Mouse (Mus musculus): Measurements from ENCODE around the gene Mpv17. TPM values are rescaled to one million over a fixed set of nuclear protein-coding genes. Genes with fewer than 3 reads are reported as not detected.

Gene Mpv17
- polyA plus RNA-seq, 2 experiments, result 49.4 to 78.5 TPM

- Histone ChIP-seq H3K36me3 (ENCODE audit: control insufficient read depth, insufficient read depth, low read length) (peaks cover 70% of the 10 kb centered on the region), H3K4me3 (replicated peaks; ENCODE audit: low read length) (peak overlapping the region; percentile 91), H3K4me1 (ENCODE audit: control insufficient read depth, insufficient read depth, low read length) (peaks cover 16% of the 10 kb centered on the region), H3K9me3 (ENCODE audit: control insufficient read depth, low read length) (no peaks in the 10 kb centered on the region), H3K4me2 (replicated peaks; ENCODE audit: low read depth, low read length, severe bottlenecking) (peak overlapping the region; percentile 75), H3K27me3 (ENCODE audit: control insufficient read depth, insufficient read depth, low read length) (no peaks in the 10 kb centered on the region), H3K27ac (replicated peaks; ENCODE audit: low read depth, low read length) (peak overlapping the region; percentile 53), H3K9ac (ENCODE audit: low read depth, low read length, severe bottlenecking) (peak overlapping the region; percentile 92)
- WGBS, result 15% methylated on average over 37 of the region's 42 CpGs
- DNase-seq (ENCODE audit: low spot score), result no peak
- ATAC-seq (ENCODE audit: low FRiP score, low read depth), result peak; percentile 27; the same call in 1 of the 2 replicates
- TF ChIP-seq POLR2A (IDR thresholded peaks at IDR 0.05; ENCODE audit: borderline replicate concordance, extremely low read depth, insufficient read depth, insufficient read length), result 0 out of 2 replicates have a peak, but pooled peaks have one; percentile 41
These were observed 38.2 kb upstream of the Mpv17 start for GRCm38 (mm10) chr5:31192045-31192938.

GRCm38 (mm10) chr5:31190201-31190600 lies 36.1 kb upstream of the Mpv17 start:
- DNase-seq (ENCODE audit: low spot score) (no peak), ATAC-seq (ENCODE audit: low FRiP score, low read depth) (no peak)
- no peaks in the 10 kb centered on the region for H3K27me3 ChIP-seq (ENCODE audit: control insufficient read depth, insufficient read depth, low read length)
- H3K9ac ChIP-seq (ENCODE audit: low read depth, low read length, severe bottlenecking), result no peak overlapping the region
- TF ChIP-seq POLR2A (IDR thresholded peaks at IDR 0.05; ENCODE audit: borderline replicate concordance, extremely low read depth, insufficient read depth, insufficient read length), result no peak
- H3K9me3 ChIP-seq (ENCODE audit: control insufficient read depth, low read length), result no peaks in the 10 kb centered on the region
- no peak overlapping the region for H3K4me2 ChIP-seq (replicated peaks; ENCODE audit: low read depth, low read length, severe bottlenecking)
- H3K36me3 ChIP-seq (ENCODE audit: control insufficient read depth, insufficient read depth, low read length), result peaks cover 57% of the 10 kb centered on the region
- no peak overlapping the region for H3K4me3 ChIP-seq (replicated peaks; ENCODE audit: low read length)
- WGBS, result 89% methylated on average over 9 of the region's 9 CpGs
- H3K4me1 ChIP-seq (ENCODE audit: control insufficient read depth, insufficient read depth, low read length), result peaks cover 16% of the 10 kb centered on the region
- no peak overlapping the region for H3K27ac ChIP-seq (replicated peaks; ENCODE audit: low read depth, low read length)

GRCm38 (mm10) chr5:31188223-31188840 lies 34.3 kb upstream of the Mpv17 start:
- no peaks in the 10 kb centered on the region for H3K27me3 ChIP-seq (ENCODE audit: control insufficient read depth, insufficient read depth, low read length)

DNA sequence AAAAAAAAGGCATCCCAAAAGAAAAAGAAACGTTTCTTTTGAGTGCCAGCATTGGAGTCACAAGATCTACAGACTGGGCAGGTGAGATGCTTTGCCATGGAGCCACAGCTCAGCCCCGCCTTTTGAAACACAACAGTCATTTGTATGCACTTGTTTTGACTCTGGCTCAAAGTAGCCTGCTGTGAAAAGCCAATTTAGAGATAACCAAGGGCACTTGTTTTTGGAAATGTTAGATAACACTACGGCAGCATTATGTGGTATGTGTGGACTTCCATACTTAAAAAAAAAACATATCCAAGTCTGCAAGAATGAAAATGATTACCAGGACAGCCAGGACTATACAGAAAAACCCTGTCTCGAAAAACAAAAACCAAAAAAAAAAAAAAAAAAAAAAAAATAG lies 29.6 kb upstream of the Mpv17 start:
- 67% methylated on average over 4 of the region's 4 CpGs for WGBS
- peaks cover 21% of the 10 kb centered on the region for H3K36me3 ChIP-seq (ENCODE audit: control insufficient read depth, insufficient read depth, low read length)

More at GRCm38 (mm10) chr5:31188223-31188840, 34.3 kb upstream of the Mpv17 start:
- no peak for ATAC-seq (ENCODE audit: low FRiP score, low read depth)
- 79% methylated on average over 4 of the region's 4 CpGs for WGBS
- Histone ChIP-seq H3K27ac (replicated peaks; ENCODE audit: low read depth, low read length) (no peak overlapping the region), H3K4me1 (ENCODE audit: control insufficient read depth, insufficient read depth, low read length) (peaks cover 8% of the 10 kb centered on the region), H3K9ac (ENCODE audit: low read depth, low read length, severe bottlenecking) (no peak overlapping the region), H3K9me3 (ENCODE audit: control insufficient read depth, low read length) (no peaks in the 10 kb centered on the region), H3K4me3 (replicated peaks; ENCODE audit: low read length) (no peak overlapping the region), H3K36me3 (ENCODE audit: control insufficient read depth, insufficient read depth, low read length) (peaks cover 45% of the 10 kb centered on the region), H3K4me2 (replicated peaks; ENCODE audit: low read depth, low read length, severe bottlenecking) (no peak overlapping the region)
- DNase-seq (ENCODE audit: low spot score), result no peak
- TF ChIP-seq POLR2A (IDR thresholded peaks at IDR 0.05; ENCODE audit: borderline replicate concordance, extremely low read depth, insufficient read depth, insufficient read length), result no peak

DNA sequence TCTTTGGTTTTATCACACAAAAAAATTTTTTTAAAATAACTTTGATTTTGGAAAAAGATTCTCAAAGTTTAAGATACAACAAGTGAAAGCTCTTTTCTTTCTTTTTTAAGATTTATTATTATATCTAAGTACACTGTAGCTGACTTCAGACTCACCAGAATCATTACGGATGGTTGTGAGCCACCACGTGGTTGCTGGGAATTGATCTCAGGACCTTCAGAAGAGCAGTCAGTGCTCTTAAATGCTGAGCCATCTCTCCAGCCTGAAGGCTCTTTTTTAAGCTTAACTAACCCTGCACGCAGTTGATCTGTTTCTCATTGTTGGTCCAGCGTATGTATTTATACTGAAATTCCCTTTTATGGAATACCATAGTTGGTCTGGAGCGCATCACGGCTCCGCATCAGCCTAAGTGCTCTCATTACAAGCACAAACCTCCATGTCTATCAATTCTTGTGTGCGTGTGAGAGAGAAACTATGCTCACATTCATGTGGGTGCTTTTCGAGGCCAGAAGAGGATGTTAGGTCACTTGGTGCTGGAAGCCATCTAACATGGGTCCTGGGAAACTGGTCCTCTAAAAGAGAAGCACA lies 27.2 kb upstream of the Mpv17 start:
- no peak for TF ChIP-seq POLR2A (IDR thresholded peaks at IDR 0.05; ENCODE audit: borderline replicate concordance, extremely low read depth, insufficient read depth, insufficient read length)
- no peak overlapping the region; the same call in 1 of the 2 replicates for H3K27ac ChIP-seq (replicated peaks; ENCODE audit: low read depth, low read length)
- 92% methylated on average over 9 of the region's 9 CpGs for WGBS

More for the DNA sequence above, 29.6 kb upstream of the Mpv17 start:
- Histone ChIP-seq H3K4me3 (replicated peaks; ENCODE audit: low read length) (no peak overlapping the region), H3K27me3 (ENCODE audit: control insufficient read depth, insufficient read depth, low read length) (no peaks in the 10 kb centered on the region), H3K4me1 (ENCODE audit: control insufficient read depth, insufficient read depth, low read length) (peaks cover 5% of the 10 kb centered on the region), H3K4me2 (replicated peaks; ENCODE audit: low read depth, low read length, severe bottlenecking) (no peak overlapping the region), H3K9ac (ENCODE audit: low read depth, low read length, severe bottlenecking) (no peak overlapping the region), H3K9me3 (ENCODE audit: control insufficient read depth, low read length) (no peaks in the 10 kb centered on the region), H3K27ac (replicated peaks; ENCODE audit: low read depth, low read length) (no peak overlapping the region)
- ATAC-seq (ENCODE audit: low FRiP score, low read depth), result no peak
- no peak for TF ChIP-seq POLR2A (IDR thresholded peaks at IDR 0.05; ENCODE audit: borderline replicate concordance, extremely low read depth, insufficient read depth, insufficient read length)
- no peak for DNase-seq (ENCODE audit: low spot score)

More for the DNA sequence above, 27.2 kb upstream of the Mpv17 start:
- Histone ChIP-seq H3K4me1 (ENCODE audit: control insufficient read depth, insufficient read depth, low read length) (peaks cover 6% of the 10 kb centered on the region), H3K9ac (ENCODE audit: low read depth, low read length, severe bottlenecking) (no peak overlapping the region), H3K4me3 (replicated peaks; ENCODE audit: low read length) (no peak overlapping the region), H3K27me3 (ENCODE audit: control insufficient read depth, insufficient read depth, low read length) (no peaks in the 10 kb centered on the region), H3K36me3 (ENCODE audit: control insufficient read depth, insufficient read depth, low read length) (no peaks in the 10 kb centered on the region), H3K9me3 (ENCODE audit: control insufficient read depth, low read length) (no peaks in the 10 kb centered on the region), H3K4me2 (replicated peaks; ENCODE audit: low read depth, low read length, severe bottlenecking) (peak overlapping the region; percentile 59; the same call in 1 of the 2 replicates)
- DNase-seq (ENCODE audit: low spot score) (no peak), ATAC-seq (ENCODE audit: low FRiP score, low read depth) (no peak)
